Mouse (Mus musculus): ENCODE data around the gene Ddr1. TPM values are rescaled to one million over a fixed set of nuclear protein-coding genes. Genes with fewer than 3 reads are reported as not detected.

Gene Ddr1
- polyA plus RNA-seq (2012; rRNA removed) (49.4 and 60.1 TPM in 2 replicates), polyA plus RNA-seq (2014; fragmentation: Nextera tagmentation; extraction: Ambion mirVana) (56.7 and 58.2 TPM in 2 replicates)

DNA sequence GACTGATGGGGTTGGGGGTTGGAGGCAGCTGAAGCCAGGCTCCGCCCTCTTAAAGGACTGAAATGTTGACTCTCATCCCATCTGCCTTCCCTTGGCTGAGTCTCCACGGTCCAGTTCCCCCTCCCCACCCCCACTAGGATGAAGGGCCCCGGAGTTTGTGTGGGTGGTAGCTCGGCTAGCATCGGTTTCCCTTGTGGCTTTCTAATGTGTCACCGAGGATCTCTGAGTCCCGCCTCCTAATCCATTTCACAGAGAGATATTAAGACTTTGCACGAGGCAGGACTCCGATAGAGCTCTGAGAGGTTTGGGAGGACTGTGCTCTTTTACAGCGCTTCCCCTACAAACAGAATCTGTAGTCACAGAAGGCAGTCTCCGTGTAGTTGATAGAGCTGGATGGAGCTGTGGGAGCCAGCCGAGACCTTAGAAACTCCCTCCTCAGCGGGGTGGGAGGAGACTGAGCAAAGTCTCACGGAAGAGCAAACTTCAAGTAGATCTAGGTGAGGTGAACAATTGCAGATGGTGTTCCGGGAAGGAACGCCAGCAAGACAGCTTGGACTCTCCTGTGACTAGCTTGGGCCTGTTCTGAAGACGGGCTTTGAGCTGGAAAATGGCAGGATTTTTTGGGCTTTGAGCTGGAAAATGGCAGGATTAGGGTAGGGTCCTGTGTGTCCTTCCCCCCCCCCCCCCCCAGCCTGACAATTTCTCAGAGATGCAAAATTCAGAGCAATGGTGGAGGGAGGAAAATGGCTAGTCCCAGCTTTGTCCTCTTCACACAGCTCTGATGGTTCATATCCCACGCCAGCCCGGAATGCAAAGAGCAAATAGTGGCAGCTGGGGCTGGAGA, at the start of gene Ddr1:
Ddr1 (minus strand) TSS at position 1 of the 844 bp plus-strand sequence.
- Histone ChIP-seq H3K9me3 (ENCODE audit: control insufficient read depth, low read length) (no peaks in the 10 kb centered on the region), H3K4me3 (replicated peaks; ENCODE audit: low read length) (peak within 1 kb of the TSS; percentile 39), H3K9ac (ENCODE audit: low read depth, low read length, severe bottlenecking) (peak within 1 kb of the TSS; percentile 40), H3K4me1 (ENCODE audit: control insufficient read depth, insufficient read depth, low read length) (peaks cover 24% of the 10 kb centered on the region), H3K4me2 (replicated peaks; ENCODE audit: low read depth, low read length, severe bottlenecking) (peak within 1 kb of the TSS; percentile 41), H3K36me3 (ENCODE audit: control insufficient read depth, insufficient read depth, low read length) (no peaks in the 10 kb centered on the region), H3K27ac (replicated peaks; ENCODE audit: low read depth, low read length) (peak within 1 kb of the TSS; percentile 86), H3K27me3 (ENCODE audit: control insufficient read depth, insufficient read depth, low read length) (no peaks in the 10 kb centered on the region; the same call in 1 of the 2 replicates)
- 10% methylated on average over 19 of the region's 19 CpGs for WGBS
- no peak for TF ChIP-seq POLR2A (IDR thresholded peaks at IDR 0.05; ENCODE audit: borderline replicate concordance, extremely low read depth, insufficient read depth, insufficient read length)
- ATAC-seq (ENCODE audit: low FRiP score, low read depth): peak; percentile 53
- DNase-seq (ENCODE audit: low spot score): peak; percentile 80

DNA sequence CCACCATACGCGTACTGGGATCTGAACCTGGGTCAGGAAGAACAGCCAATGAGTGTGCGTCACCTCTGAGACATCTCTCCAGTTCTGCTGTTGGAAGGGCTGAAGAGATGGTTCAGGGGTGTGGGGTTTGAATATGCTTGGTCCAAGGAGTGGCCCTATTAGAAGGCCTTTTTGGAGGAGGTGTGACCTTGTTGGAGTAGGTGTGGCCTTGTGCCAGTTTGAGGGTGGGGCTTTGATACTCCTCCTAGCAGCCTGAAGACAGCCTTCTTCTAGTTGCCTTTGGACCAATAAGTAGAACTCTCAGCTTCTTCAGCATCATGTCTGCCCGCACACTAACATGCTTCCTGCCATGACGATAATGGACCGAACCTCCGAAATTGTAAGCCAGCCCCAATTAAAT, 49.2 kb upstream of the Ddr1 start:
- no peak for TF ChIP-seq POLR2A (IDR thresholded peaks at IDR 0.05; ENCODE audit: borderline replicate concordance, extremely low read depth, insufficient read depth, insufficient read length)
- H3K36me3 ChIP-seq (ENCODE audit: control insufficient read depth, insufficient read depth, low read length): no peaks in the 10 kb centered on the region
- H3K9ac ChIP-seq (ENCODE audit: low read depth, low read length, severe bottlenecking): no peak overlapping the region
- no peaks in the 10 kb centered on the region for H3K4me1 ChIP-seq (ENCODE audit: control insufficient read depth, insufficient read depth, low read length)
- no peak overlapping the region for H3K27ac ChIP-seq (replicated peaks; ENCODE audit: low read depth, low read length)
- ATAC-seq (ENCODE audit: low FRiP score, low read depth) (no peak), DNase-seq (ENCODE audit: low spot score) (no peak)
- no peaks in the 10 kb centered on the region for H3K9me3 ChIP-seq (ENCODE audit: control insufficient read depth, low read length)
- 95% methylated on average over 7 of the region's 7 CpGs for WGBS
- no peak overlapping the region for H3K4me2 ChIP-seq (replicated peaks; ENCODE audit: low read depth, low read length, severe bottlenecking)
- H3K4me3 ChIP-seq (replicated peaks; ENCODE audit: low read length): no peak overlapping the region
- no peaks in the 10 kb centered on the region for H3K27me3 ChIP-seq (ENCODE audit: control insufficient read depth, insufficient read depth, low read length)

DNA sequence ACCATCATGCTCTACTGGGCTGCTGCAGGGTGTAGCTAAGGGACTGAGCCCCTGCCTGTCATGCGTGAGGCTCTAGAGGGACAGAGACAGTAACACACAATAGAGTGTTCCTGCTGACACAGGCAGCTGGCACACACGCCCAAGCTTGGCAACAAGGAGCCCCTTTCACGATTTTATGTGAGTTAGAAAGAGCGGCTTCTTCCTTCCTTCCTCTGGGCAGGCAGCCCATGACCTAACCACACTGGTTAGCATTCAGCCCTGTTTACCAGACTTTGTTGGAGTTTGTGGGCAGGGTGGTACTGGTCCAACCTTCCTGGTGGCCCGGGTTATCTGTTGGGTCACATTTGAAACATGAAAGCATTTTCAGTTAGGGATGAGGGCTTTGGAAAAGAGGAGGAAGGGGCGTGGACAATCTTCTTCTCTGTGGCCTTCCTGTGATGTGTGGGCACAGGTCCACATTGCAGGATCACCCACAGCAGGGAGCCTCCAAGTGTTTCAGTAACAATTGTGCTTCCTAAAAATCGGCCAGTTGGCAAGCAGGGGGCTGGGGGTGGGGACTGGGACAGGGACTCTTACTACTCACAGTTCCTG, 47.9 kb upstream of the Ddr1 start:
- Histone ChIP-seq H3K4me1 (ENCODE audit: control insufficient read depth, insufficient read depth, low read length) (no peaks in the 10 kb centered on the region), H3K9ac (ENCODE audit: low read depth, low read length, severe bottlenecking) (no peak overlapping the region), H3K27ac (replicated peaks; ENCODE audit: low read depth, low read length) (no peak overlapping the region), H3K9me3 (ENCODE audit: control insufficient read depth, low read length) (no peaks in the 10 kb centered on the region), H3K36me3 (ENCODE audit: control insufficient read depth, insufficient read depth, low read length) (no peaks in the 10 kb centered on the region), H3K4me3 (replicated peaks; ENCODE audit: low read length) (no peak overlapping the region), H3K27me3 (ENCODE audit: control insufficient read depth, insufficient read depth, low read length) (no peaks in the 10 kb centered on the region), H3K4me2 (replicated peaks; ENCODE audit: low read depth, low read length, severe bottlenecking) (no peak overlapping the region)
- DNase-seq (ENCODE audit: low spot score) (no peak), ATAC-seq (ENCODE audit: low FRiP score, low read depth) (no peak)
- no peak for TF ChIP-seq POLR2A (IDR thresholded peaks at IDR 0.05; ENCODE audit: borderline replicate concordance, extremely low read depth, insufficient read depth, insufficient read length)
- 63% methylated on average over 7 of the region's 7 CpGs for WGBS

DNA sequence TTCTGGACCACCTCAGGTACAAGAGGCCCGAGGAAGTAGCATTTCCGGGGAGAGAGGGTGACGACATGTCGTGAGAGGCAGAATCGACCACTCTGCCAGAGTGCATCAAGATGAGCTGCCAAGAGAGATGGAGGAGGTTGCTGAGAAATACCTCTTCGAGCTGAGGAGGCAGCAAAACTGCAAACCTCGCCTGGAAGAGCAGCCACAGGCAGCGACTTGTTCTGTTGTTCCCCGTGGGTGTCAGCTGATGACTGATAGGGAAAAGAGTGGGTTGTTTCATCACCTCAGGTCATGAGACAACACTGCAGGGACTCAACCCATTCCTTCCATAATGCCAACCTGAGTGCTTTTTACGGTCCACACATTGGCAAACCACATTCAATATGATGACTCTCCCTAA, 45.3 kb upstream of the Ddr1 start:
- no peaks in the 10 kb centered on the region for H3K9me3 ChIP-seq (ENCODE audit: control insufficient read depth, low read length)
- no peak overlapping the region for H3K9ac ChIP-seq (ENCODE audit: low read depth, low read length, severe bottlenecking)
- no peak for TF ChIP-seq POLR2A (IDR thresholded peaks at IDR 0.05; ENCODE audit: borderline replicate concordance, extremely low read depth, insufficient read depth, insufficient read length)
- no peaks in the 10 kb centered on the region for H3K36me3 ChIP-seq (ENCODE audit: control insufficient read depth, insufficient read depth, low read length)
- no peak overlapping the region for H3K4me3 ChIP-seq (replicated peaks; ENCODE audit: low read length)
- H3K27me3 ChIP-seq (ENCODE audit: control insufficient read depth, insufficient read depth, low read length): no peaks in the 10 kb centered on the region
- no peak overlapping the region for H3K4me2 ChIP-seq (replicated peaks; ENCODE audit: low read depth, low read length, severe bottlenecking)
- no peak overlapping the region for H3K27ac ChIP-seq (replicated peaks; ENCODE audit: low read depth, low read length)
- ATAC-seq (ENCODE audit: low FRiP score, low read depth) (no peak), DNase-seq (ENCODE audit: low spot score) (no peak)
- no peaks in the 10 kb centered on the region for H3K4me1 ChIP-seq (ENCODE audit: control insufficient read depth, insufficient read depth, low read length)
- 78% methylated on average over 10 of the region's 10 CpGs for WGBS

DNA sequence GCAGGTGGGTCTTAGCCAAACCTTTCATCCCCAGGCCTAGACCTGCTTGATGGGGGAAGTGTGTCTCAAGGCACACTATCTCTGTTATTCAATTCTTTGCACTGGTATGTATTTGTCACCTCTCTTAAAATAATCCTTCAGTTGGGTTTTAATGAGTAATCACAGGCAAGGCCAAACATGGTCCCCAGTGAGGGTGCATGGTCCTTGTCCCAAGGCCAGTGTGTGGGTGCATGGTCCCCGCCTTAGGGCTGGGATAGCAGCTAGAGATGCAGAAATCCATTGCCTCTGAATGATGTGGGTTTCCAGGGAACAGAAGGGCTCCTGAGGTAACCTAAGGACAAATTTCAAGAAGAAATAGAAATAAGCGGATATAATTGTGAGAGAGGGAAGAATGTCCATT, 39.9 kb upstream of the Ddr1 start:
- no peak overlapping the region for H3K9ac ChIP-seq (ENCODE audit: low read depth, low read length, severe bottlenecking)
- no peak overlapping the region for H3K27ac ChIP-seq (replicated peaks; ENCODE audit: low read depth, low read length)
- no peak overlapping the region for H3K4me3 ChIP-seq (replicated peaks; ENCODE audit: low read length)
- TF ChIP-seq POLR2A (IDR thresholded peaks at IDR 0.05; ENCODE audit: borderline replicate concordance, extremely low read depth, insufficient read depth, insufficient read length): no peak
- H3K9me3 ChIP-seq (ENCODE audit: control insufficient read depth, low read length): no peaks in the 10 kb centered on the region
- 91% methylated on average over 2 of the region's 2 CpGs for WGBS
- H3K27me3 ChIP-seq (ENCODE audit: control insufficient read depth, insufficient read depth, low read length): no peaks in the 10 kb centered on the region
- ATAC-seq (ENCODE audit: low FRiP score, low read depth) (no peak), DNase-seq (ENCODE audit: low spot score) (no peak)
- no peaks in the 10 kb centered on the region for H3K36me3 ChIP-seq (ENCODE audit: control insufficient read depth, insufficient read depth, low read length)
- no peak overlapping the region for H3K4me2 ChIP-seq (replicated peaks; ENCODE audit: low read depth, low read length, severe bottlenecking)
- no peaks in the 10 kb centered on the region for H3K4me1 ChIP-seq (ENCODE audit: control insufficient read depth, insufficient read depth, low read length)
